Mouse (Mus musculus) ES-E14 (cell line): Measurements from ENCODE around the gene Zpbp. TPM values are rescaled to one million over a fixed set of nuclear protein-coding genes. Genes with fewer than 3 reads are reported as not detected.

Source experiments
- DNase-seq: peaks from one replicate; pipeline ENCODE4 v3.0.0-alpha.2; 2013; ENCODE audit warnings: low read depth, low spot score
- H3K27ac ChIP-seq: 2 replicates; pipeline ENCODE4 v1.5.1; 2012; ENCODE audit warnings: low read depth, mild to moderate bottlenecking, low read length, moderate library complexity, mixed read lengths; ENCODE audit not compliant: poor library complexity, insufficient read depth, severe bottlenecking
- H3K36me3 ChIP-seq: 2 replicates; pipeline ENCODE4 v1.6.1; 2012; ENCODE audit warnings: mild to moderate bottlenecking, low read length, moderate library complexity, mixed read lengths; ENCODE audit not compliant: control insufficient read depth, poor library complexity, insufficient read depth, severe bottlenecking
- H3K4me1 ChIP-seq, 2 experiments: fragments of 150-350 bp in 1 of 2; sonication (generic) in 1 of 2; 2 replicates each; pipeline ENCODE4 v1.6.1; 2012; ENCODE audit warnings: low read length in 2 of 2, mild to moderate bottlenecking in 1 of 2, mixed read lengths in 1 of 2; ENCODE audit not compliant: control insufficient read depth in 2 of 2, insufficient read depth in 2 of 2, poor library complexity in 1 of 2
- H3K4me3 ChIP-seq, 2 experiments: fragments of 150-350 bp in 1 of 2; sonication (generic) in 1 of 2; 2 replicates each; pipeline ENCODE4 v1.5.1; 2012; ENCODE audit warnings: low read length in 2 of 2, low read depth in 1 of 2, mild to moderate bottlenecking in 1 of 2, mixed read lengths in 1 of 2; ENCODE audit not compliant: insufficient read depth in 1 of 2, poor library complexity in 1 of 2, severe bottlenecking in 1 of 2
- H3K9ac ChIP-seq: 2 replicates; pipeline ENCODE4 v1.6.1; 2012; ENCODE audit warnings: low read depth, mild to moderate bottlenecking, low read length, mixed read lengths; ENCODE audit not compliant: poor library complexity, insufficient read depth, severe bottlenecking
- H3K9me3 ChIP-seq: fragments of 150-350 bp; sonication (generic); 2 replicates; pipeline ENCODE4 v1.6.1; 2012; ENCODE audit warnings: low read depth, mild to moderate bottlenecking, low read length; ENCODE audit not compliant: control insufficient read depth, insufficient read depth
- CHD2 ChIP-seq: IDR thresholded peaks from 2 replicates; pipeline ENCODE4 v1.6.1; 2014; ENCODE audit warnings: mild to moderate bottlenecking, low read depth, low read length, inconsistent platforms
- HCFC1 ChIP-seq: IDR thresholded peaks from 2 replicates; pipeline ENCODE4 v1.6.1; 2012; ENCODE audit warnings: low read length, inconsistent platforms, borderline replicate concordance; ENCODE audit not compliant: insufficient read depth
- MAFK ChIP-seq: IDR thresholded peaks from 2 replicates; pipeline ENCODE4 v1.6.1; 2014; ENCODE audit warnings: mild to moderate bottlenecking, low read depth, low read length, inconsistent platforms; ENCODE audit not compliant: insufficient read depth
- ZC3H11A ChIP-seq: IDR thresholded peaks from 2 replicates; pipeline ENCODE4 v1.6.1; 2012; ENCODE audit warnings: low read depth, mild to moderate bottlenecking, inconsistent platforms, low read length, borderline replicate concordance
- ZNF384 ChIP-seq: IDR thresholded peaks from 2 replicates; pipeline ENCODE4 v1.6.1; 2012; ENCODE audit warnings: low read depth, low read length, inconsistent platforms
- in situ Hi-C, 2 experiments: fragments of 600-800 bp; cut with MboI; formaldehyde crosslinking; loops; one replicate each; pipeline ENCODE4 v1.15.1; 2025; ENCODE audit warnings: low sequenced_read_pairs in 2 of 2, inconsistent platforms in 1 of 2; ENCODE audit not compliant: unreplicated experiment in 2 of 2
- total RNA-seq: library from RNA; depleted of rRNA; stranded (reverse); fragments of 300-350 nt; gene quantifications from 2 replicates; pipeline ENCODE4 v1.2.3, GENCODE M21; 2012

Gene Zpbp
- total RNA-seq, 1 experiment: 0.22 TPM

GRCm38 (mm10) chr11:11417356-11417755 is 44.9 kb downstream of the Zpbp start:
- no peak overlapping the region for H3K4me3 ChIP-seq
- no peak for DNase-seq
- no peak overlapping the region for H3K9ac ChIP-seq
- in situ Hi-C loops: no loop called here
- H3K36me3 ChIP-seq: no peaks in the 10 kb centered on the region
- TF ChIP-seq ZNF384 (no peak), CHD2 (no peak), ZC3H11A (no peak), HCFC1 (no peak), MAFK (no peak)
- no peaks in the 10 kb centered on the region for H3K4me1 ChIP-seq
- H3K27ac ChIP-seq: no peak overlapping the region
- no peaks in the 10 kb centered on the region for H3K9me3 ChIP-seq

- Histone ChIP-seq H3K4me1 (no peaks in the 10 kb centered on the region), H3K36me3 (no peaks in the 10 kb centered on the region), H3K4me3 (no peak overlapping the region), H3K9me3 (no peaks in the 10 kb centered on the region), H3K9ac (no peak overlapping the region), H3K27ac (no peak overlapping the region)
- DNase-seq: no peak
- in situ Hi-C loops: no loop called here
- TF ChIP-seq ZNF384 (no peak), CHD2 (no peak), MAFK (no peak), HCFC1 (no peak), ZC3H11A (no peak)
Measured at GRCm38 (mm10) chr11:11414188-11414587, 48.0 kb downstream of the Zpbp start.

GRCm38 (mm10) chr11:11394686-11395085 is 67.5 kb downstream of the Zpbp start:
- TF ChIP-seq MAFK (no peak), ZNF384 (no peak), HCFC1 (no peak), ZC3H11A (no peak), CHD2 (no peak)
- Histone ChIP-seq H3K4me3 (no peak overlapping the region), H3K36me3 (no peaks in the 10 kb centered on the region), H3K9ac (no peak overlapping the region), H3K9me3 (no peaks in the 10 kb centered on the region), H3K4me1 (no peaks in the 10 kb centered on the region), H3K27ac (no peak overlapping the region)
- no peak for DNase-seq
- in situ Hi-C loops: no loop called here

- H3K36me3 ChIP-seq: no peaks in the 10 kb centered on the region
- TF ChIP-seq ZNF384 (no peak), MAFK (no peak), ZC3H11A (no peak), CHD2 (no peak), HCFC1 (no peak)
- H3K4me3 ChIP-seq: no peak overlapping the region
- H3K4me1 ChIP-seq: no peaks in the 10 kb centered on the region
- no peak overlapping the region for H3K27ac ChIP-seq
- H3K9ac ChIP-seq: no peak overlapping the region; the same call in 1 of the 2 replicates
- in situ Hi-C loops: no loop called here
- no peak for DNase-seq
- H3K9me3 ChIP-seq: no peaks in the 10 kb centered on the region
Measured at GRCm38 (mm10) chr11:11393164-11393563, 69.0 kb downstream of the Zpbp start.

GRCm38 (mm10) chr11:11371305-11371704 is 90.9 kb downstream of the Zpbp start:
- no peak for DNase-seq
- Histone ChIP-seq H3K9me3 (no peaks in the 10 kb centered on the region), H3K4me3 (no peak overlapping the region), H3K9ac (no peak overlapping the region), H3K27ac (no peak overlapping the region), H3K4me1 (no peaks in the 10 kb centered on the region), H3K36me3 (no peaks in the 10 kb centered on the region)
- in situ Hi-C loops: no loop called here
- TF ChIP-seq CHD2 (no peak), ZNF384 (no peak), HCFC1 (no peak), ZC3H11A (no peak), MAFK (no peak)
